Mouse (Mus musculus) hindbrain, postnatal 0 days (tissue): Measurements from ENCODE around the gene Angptl6. TPM values are rescaled to one million over a fixed set of nuclear protein-coding genes. Genes with fewer than 3 reads are reported as not detected.

Experiments used
- ATAC-seq: fragments of 200-750 bp; cut with Nextera tagmentation; 2 replicates; pipeline ENCODE4 v1.8.0; 2017; ENCODE audit warnings: mild to moderate bottlenecking, moderate TSS enrichment, moderate library complexity
- DNase-seq: peaks from one replicate; pipeline ENCODE4 v3.0.0-alpha.2; 2015; ENCODE audit warnings: low spot score
- H3K27ac ChIP-seq: fragments of 300-500 bp; sonication (generic); 2 replicates; pipeline ENCODE4 v1.5.1; 2014; ENCODE audit warnings: mild to moderate bottlenecking
- H3K27me3 ChIP-seq: fragments of 300-500 bp; sonication (generic); 2 replicates; pipeline ENCODE4 v1.6.1; 2014; ENCODE audit warnings: low read length, mixed read lengths; ENCODE audit not compliant: insufficient read depth
- H3K36me3 ChIP-seq: fragments of 300-500 bp; sonication (generic); 2 replicates; pipeline ENCODE4 v1.6.1; 2014; ENCODE audit warnings: low read length, mixed read lengths; ENCODE audit not compliant: insufficient read depth
- H3K4me1 ChIP-seq: fragments of 300-500 bp; sonication (generic); 2 replicates; pipeline ENCODE4 v1.6.1; 2014; ENCODE audit warnings: antibody characterized with exemption, low read length, mixed read lengths; ENCODE audit not compliant: insufficient read depth
- H3K4me2 ChIP-seq: fragments of 300-500 bp; sonication (generic); 2 replicates; pipeline ENCODE4 v1.6.1; 2014; ENCODE audit warnings: low read depth, mild to moderate bottlenecking, low read length, moderate library complexity, mixed read lengths
- H3K4me3 ChIP-seq: fragments of 300-500 bp; sonication (generic); 2 replicates; pipeline ENCODE4 v1.5.1; 2014; ENCODE audit warnings: low read length
- H3K9ac ChIP-seq: fragments of 300-500 bp; sonication (generic); replicated peaks from 2 replicates; pipeline ENCODE4 v1.6.1; 2014; ENCODE audit warnings: mild to moderate bottlenecking, low read length, moderate library complexity, mixed read lengths
- H3K9me3 ChIP-seq: fragments of 300-500 bp; sonication (generic); 2 replicates; pipeline ENCODE4 v1.6.1; 2016; ENCODE audit warnings: low read length, mixed read lengths
- CTCF ChIP-seq: IDR thresholded peaks from 2 replicates; pipeline ENCODE4 v1.5.1; 2016; ENCODE audit warnings: antibody characterized with exemption, control low read depth, low read depth
- WGBS: fragments of 180-500 bp; shearing (Covaris S2); extraction: QIAGEN DNeasy Blood & Tissue Kit; methylation state at CpG from one replicate; pipeline ENCODE4 v1.1.7; 2014; 5-methylcytosine and 5-hydroxymethylcytosine counted together
- polyA plus RNA-seq: library from polyadenylated mRNA; unstranded; fragments of >200 nt; fragmentation: Nextera tagmentation; extraction: Ambion mirVana; gene quantifications from 2 replicates; pipeline ENCODE4 v1.2.1, GENCODE M21; 2015
- total RNA-seq: library from RNA; depleted of rRNA; stranded (reverse); fragments of >200 nt; gene quantifications from 2 replicates; pipeline ENCODE4 v1.2.3, GENCODE M21; 2014

The Angptl6 gene
- total and polyA plus RNA-seq, 2 experiments from 2014 or later, result 11.1 to 12.1 TPM

DNA sequence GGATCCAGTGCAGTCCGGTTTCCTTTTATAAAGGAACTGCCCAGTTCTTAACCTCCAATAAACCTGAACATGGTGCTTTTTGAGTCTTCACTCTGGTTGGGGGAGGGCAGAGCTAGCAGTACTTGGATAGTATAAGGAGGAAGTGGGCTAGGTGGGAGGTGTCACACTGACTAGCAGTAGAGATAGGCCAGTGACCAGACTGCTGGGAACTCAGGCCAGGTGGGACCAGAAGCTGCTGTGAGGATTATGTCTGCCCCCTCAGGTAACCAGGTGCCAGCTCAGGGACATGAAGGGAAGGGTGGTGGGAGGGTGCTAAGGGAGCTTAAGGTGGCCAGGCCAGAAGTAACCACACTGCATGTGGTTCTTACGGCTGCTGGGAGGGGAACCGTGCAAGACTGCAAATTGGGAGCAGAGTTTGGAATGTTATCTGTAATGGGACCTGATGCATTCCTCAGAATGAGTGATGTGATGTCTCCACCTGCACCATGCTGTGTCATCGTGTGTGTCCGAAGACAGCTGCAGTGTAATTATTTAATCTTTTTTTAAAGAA is 12.7 kb upstream of the Angptl6 start:
- no peak overlapping the region for H3K4me2 ChIP-seq
- H3K4me1 ChIP-seq, result no peaks in the 10 kb centered on the region
- DNase-seq (no peak), ATAC-seq (no peak)
- H3K27me3 ChIP-seq, result no peaks in the 10 kb centered on the region
- H3K27ac ChIP-seq, result no peak overlapping the region
- 63% methylated on average over 5 of the region's 5 CpGs for WGBS
- H3K36me3 ChIP-seq, result peaks cover 63% of the 10 kb centered on the region
- TF ChIP-seq CTCF, result no peak
- H3K9ac ChIP-seq, result no peak overlapping the region
- no peak overlapping the region for H3K4me3 ChIP-seq
- no peaks in the 10 kb centered on the region for H3K9me3 ChIP-seq

DNA sequence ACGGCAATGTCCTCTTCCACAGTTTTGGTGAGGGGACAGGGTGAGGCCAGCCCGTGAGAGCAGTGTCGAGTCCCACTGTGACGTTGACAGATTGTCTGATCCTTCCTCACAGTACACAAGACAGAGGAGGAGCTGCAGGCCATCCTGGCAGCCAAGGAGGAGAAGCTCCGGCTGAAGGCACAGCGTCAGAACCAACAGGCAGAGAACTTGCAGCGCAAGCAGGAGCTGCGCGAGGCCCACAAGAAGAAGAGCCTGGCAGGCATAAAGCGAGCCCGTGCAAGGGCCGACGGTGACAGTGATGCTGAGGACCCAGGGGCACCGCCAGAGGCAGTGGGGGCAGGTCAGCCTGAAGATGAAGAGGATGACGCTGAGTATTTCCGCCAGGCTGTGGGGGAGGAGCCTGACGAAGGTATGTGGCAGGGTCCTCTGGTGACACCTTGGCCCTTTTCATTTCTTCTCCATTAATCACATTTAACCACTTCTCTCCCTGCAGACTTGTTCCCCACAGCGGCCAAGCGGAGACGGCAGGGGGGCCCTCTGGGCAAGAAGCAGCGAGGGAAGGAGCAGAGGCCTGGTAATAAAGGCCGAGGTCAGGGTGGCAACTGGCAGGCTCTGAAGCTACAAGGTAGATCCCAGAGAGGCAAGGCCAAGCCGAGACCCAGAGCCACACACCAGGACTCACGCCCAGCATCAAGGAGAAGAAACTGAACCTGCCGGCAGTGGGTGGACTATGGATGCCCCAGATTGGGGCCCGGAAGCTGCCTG is 12.0 kb upstream of the Angptl6 start:
- Histone ChIP-seq H3K27me3 (no peaks in the 10 kb centered on the region), H3K4me2 (no peak overlapping the region), H3K4me1 (no peaks in the 10 kb centered on the region), H3K4me3 (no peak overlapping the region), H3K36me3 (peaks cover 63% of the 10 kb centered on the region), H3K27ac (no peak overlapping the region), H3K9ac (no peak overlapping the region), H3K9me3 (no peaks in the 10 kb centered on the region)
- no peak for DNase-seq
- 79% methylated on average over 26 of the region's 26 CpGs for WGBS
- TF ChIP-seq CTCF, result no peak
- no peak for ATAC-seq

DNA sequence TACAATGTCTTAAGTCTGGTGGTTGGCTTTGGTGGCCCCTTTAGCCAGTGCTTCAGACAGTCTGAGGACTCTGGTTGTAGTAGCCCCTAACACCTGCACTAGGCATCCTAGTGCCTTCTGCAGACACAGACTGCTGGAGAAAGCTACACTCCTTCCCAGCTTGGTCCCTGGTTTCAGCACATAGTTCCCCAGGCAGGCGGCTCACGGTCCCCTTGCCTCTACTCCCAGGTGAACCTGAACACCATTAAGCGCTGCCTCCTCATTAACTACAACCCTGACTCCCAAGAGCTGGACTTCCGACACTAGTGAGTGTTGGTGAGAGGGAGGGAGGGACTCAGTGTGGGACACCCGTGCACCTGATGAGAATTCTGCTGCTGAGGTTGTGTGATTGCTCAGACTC is 10.9 kb upstream of the Angptl6 start:
- ATAC-seq (no peak), DNase-seq (no peak)
- Histone ChIP-seq H3K4me3 (no peak overlapping the region), H3K27ac (no peak overlapping the region), H3K9me3 (no peaks in the 10 kb centered on the region), H3K27me3 (no peaks in the 10 kb centered on the region), H3K9ac (no peak overlapping the region), H3K4me1 (no peaks in the 10 kb centered on the region), H3K36me3 (peaks cover 57% of the 10 kb centered on the region), H3K4me2 (no peak overlapping the region)
- TF ChIP-seq CTCF, result no peak
- WGBS, result 93% methylated on average over 5 of the region's 5 CpGs

DNA sequence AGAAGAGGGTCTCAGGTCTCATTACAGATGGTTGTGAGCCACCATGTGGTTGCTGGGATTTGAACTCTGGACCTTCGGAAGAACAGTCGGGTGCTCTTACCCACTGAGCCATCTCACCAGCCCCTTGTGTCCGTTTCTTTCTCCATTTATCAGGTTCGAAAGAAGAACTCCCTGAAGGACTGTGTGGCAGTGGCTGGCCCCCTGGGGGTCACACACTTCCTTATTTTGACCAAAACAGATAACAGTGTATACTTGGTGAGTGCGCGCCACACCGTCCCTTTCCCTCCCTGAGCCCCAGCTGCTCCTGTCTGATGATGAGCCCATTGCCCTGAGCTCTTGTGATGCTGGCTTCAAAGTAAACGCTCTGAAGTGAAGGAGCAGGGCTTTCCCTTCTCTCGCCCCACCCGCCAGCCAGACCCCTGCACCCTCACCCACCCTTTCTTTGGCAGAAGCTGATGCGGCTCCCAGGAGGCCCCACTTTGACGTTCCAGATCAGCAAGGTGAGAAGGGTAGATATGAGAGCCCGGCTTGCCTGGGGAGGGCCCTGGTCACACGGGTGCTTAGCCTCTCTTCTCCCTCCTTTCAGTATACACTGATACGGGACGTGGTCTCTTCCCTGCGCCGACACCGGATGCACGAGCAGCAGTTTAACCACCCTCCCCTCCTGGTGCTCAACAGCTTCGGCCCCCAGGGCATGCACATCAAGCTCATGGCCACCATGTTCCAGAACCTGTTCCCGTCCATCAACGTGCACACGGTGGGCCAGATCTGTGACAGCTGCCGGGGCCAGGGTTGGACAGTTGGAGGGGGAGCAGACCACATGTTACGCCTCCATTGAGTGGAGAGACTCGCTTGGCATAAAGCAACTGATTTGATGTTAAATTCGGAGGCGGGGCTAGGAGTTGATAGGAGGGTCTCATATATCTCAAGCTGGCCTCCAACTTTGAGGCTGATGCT is 9.9 kb upstream of the Angptl6 start:
- 86% methylated on average over 29 of the region's 29 CpGs for WGBS
- H3K27ac ChIP-seq, result no peak overlapping the region
- peaks cover 47% of the 10 kb centered on the region for H3K36me3 ChIP-seq
- no peaks in the 10 kb centered on the region for H3K4me1 ChIP-seq
- no peak overlapping the region for H3K4me3 ChIP-seq
- DNase-seq, result no peak
- no peaks in the 10 kb centered on the region for H3K9me3 ChIP-seq
- H3K4me2 ChIP-seq, result peak overlapping the region; percentile 65
- no peak for ATAC-seq
- H3K9ac ChIP-seq, result no peak overlapping the region; the same call in 1 of the 2 replicates
- no peaks in the 10 kb centered on the region for H3K27me3 ChIP-seq
- TF ChIP-seq CTCF, result no peak

DNA sequence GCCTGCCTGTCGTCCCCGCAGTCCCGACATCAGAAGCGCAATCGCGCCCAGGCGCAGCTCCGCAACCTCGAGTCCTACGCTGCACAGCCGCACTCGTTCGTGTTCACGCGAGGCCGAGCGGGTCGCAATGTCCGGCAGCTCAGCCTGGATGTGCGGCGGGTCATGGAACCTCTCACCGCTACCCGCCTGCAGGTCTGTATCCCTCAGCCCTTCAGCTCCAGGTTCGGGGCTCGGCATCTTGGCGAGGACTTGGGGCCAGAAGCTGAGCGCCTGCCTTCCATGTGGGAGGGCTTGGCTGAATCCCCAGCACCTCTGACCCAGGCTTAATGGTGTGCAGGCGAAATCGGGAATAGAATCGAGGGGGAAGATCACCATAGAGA is 8.8 kb upstream of the Angptl6 start:
- H3K4me3 ChIP-seq, result peak overlapping the region; percentile 79
- no peaks in the 10 kb centered on the region for H3K9me3 ChIP-seq
- no peaks in the 10 kb centered on the region for H3K27me3 ChIP-seq
- no peaks in the 10 kb centered on the region for H3K4me1 ChIP-seq
- H3K27ac ChIP-seq, result peak overlapping the region; percentile 96
- DNase-seq (no peak), ATAC-seq (peak; percentile 75)
- WGBS, result under 1% methylated on average over 30 of the region's 30 CpGs
- H3K4me2 ChIP-seq, result peak overlapping the region; percentile 65
- H3K9ac ChIP-seq, result peak overlapping the region; percentile 78
- no peak for TF ChIP-seq CTCF
- H3K36me3 ChIP-seq, result peaks cover 36% of the 10 kb centered on the region

DNA sequence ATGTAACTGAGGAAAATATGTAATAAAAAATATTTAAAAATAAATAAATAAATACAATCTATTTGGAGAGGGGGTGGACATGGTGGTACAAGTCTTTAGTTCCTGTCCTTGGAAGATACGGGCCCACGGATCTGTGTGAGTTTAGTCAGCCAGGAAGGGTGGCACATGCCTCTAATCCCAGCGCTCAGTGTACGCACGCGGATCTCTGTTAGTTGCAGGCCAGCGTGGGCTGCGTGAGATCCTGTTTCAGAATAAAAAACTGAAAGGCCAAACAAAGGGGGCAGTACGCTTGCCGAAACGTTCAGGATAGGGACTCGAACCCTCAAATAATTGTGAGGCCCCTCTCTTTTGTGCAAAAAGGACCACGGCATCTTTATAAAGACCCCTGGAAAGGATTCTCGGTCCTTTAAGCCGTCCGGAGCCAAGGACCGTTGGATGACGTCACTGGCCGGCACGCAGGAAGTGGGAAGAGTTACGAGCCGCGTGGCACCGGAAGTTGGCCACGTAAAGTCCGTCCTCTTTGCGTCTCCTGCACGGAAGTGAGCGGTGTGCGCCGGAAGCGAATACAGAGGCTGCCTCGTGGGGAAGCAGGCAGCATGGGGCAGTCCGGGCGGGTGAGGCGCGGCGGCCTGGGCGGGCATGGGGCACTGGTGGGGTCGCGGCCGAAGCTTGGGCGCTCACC is 8.3 kb upstream of the Angptl6 start, which contains the start of gene Ppan:
TSS of gene Ppan (plus strand) at position 472 of the 682 bp plus-strand sequence.
- Histone ChIP-seq H3K9me3 (no peaks in the 10 kb centered on the region), H3K9ac (peak within 1 kb of the TSS; percentile 78), H3K4me2 (peak within 1 kb of the TSS; percentile 65), H3K27ac (peak within 1 kb of the TSS; percentile 96), H3K36me3 (peaks cover 31% of the 10 kb centered on the region), H3K27me3 (no peaks in the 10 kb centered on the region), H3K4me1 (no peaks in the 10 kb centered on the region), H3K4me3 (peak within 1 kb of the TSS; percentile 79)
- no peak for TF ChIP-seq CTCF
- peak; percentile 98 for DNase-seq
- ATAC-seq, result peak; percentile 97
- under 1% methylated on average over 43 of the region's 43 CpGs for WGBS
